ENCODE assay signal across 15 mouse cellular contexts in genomic region chr11:32689510-32689909, GRCm38 (mm10). TPM values are rescaled to one million over a fixed set of nuclear protein-coding genes. Genes with fewer than 3 reads are reported as not detected.
DNase-seq lines count a peak whose midpoint lies in the region; ATAC-seq lines count a peak whose summit lies in the region.
"Had no signal": no experiment of that assay in that cellular context is flagged by ENCODE, and none has a peak within 500 bp of the region (broad histone marks: within the 10 kb centered on the region; RNA-seq: fewer than 3 reads in every experiment).

No protein-coding gene starts in this region.

- no peak for ATAC-seq in cerebellum, adult (ENCODE audit: insufficient number of reproducible peaks, low FRiP score, low TSS enrichment)
- ATAC-seq: forebrain, embryonic 13.5 days; forebrain, postnatal 0 days; intestine, embryonic 15.5 days; Patski had no signal

- intact Hi-C loops in gastrocnemius, postnatal 36 days (cut with DNase I) = no loop called here
- intact Hi-C loops in gastrocnemius, postnatal 14 days (cut with DNase I; ENCODE audit: low total_unique reads) = no loop called here

- peak; percentile 65 for DNase-seq in cerebellum, adult 9-10 months
- peak; percentile 40 to 62 for DNase-seq in gastrocnemius, adult 8-10 months (ENCODE audit: low spot score in 2 of 2)
- DNase-seq in gastrocnemius, postnatal 36 days = no peak
- peak; percentile 32 for DNase-seq in gastrocnemius, postnatal 14 days
- no peak for DNase-seq in kidney, postnatal 36 days
- DNase-seq: adrenal gland, adult 2 months; adrenal gland, postnatal 25 days; cerebellum, postnatal 25 days; forebrain, postnatal 0 days; heart, postnatal 14 days; kidney, adult 18-20 months had no signal

RNA-seq across cellular contexts. Expression of gene Fbxw11, which starts 47.0 kb away (rescaled TPM):
- total RNA-seq in gastrocnemius, adult 8-10 months (2022) = 10 to 100 TPM; 59.8 to 72.7 (median 66.6) TPM
- total RNA-seq in gastrocnemius, postnatal 36 days (2021) = 10 to 100 TPM; 51.0 to 52.6 TPM
- 10 to 100 TPM; 53.3 to 53.6 TPM for total RNA-seq in gastrocnemius, postnatal 14 days (2021)

Comparison
In these comparisons a context has a peak if more than half of its experiments do, and no peak if none do; other contexts are left out.
1. DNase-seq: peak in cerebellum, adult 9-10 months (single experiment), gastrocnemius, adult 8-10 months (2 of 2) and gastrocnemius, postnatal 14 days (single experiment); none in gastrocnemius, postnatal 36 days (0 of 2) and kidney, postnatal 36 days (0 of 2).